Mouse (Mus musculus) liver, embryonic 14.5 days (tissue): ENCODE results near the gene Washc3. TPM values are rescaled to one million over a fixed set of nuclear protein-coding genes. Genes with fewer than 3 reads are reported as not detected.

ENCODE experiments used
- ATAC-seq: fragments of 200-750 bp; cut with Nextera tagmentation; 2 replicates; pipeline ENCODE4 v1.8.0; 2017; ENCODE audit warnings: moderate number of reproducible peaks, mild to moderate bottlenecking, moderate library complexity; ENCODE audit not compliant: insufficient read depth
- DNase-seq, 3 experiments: peaks; one replicate each; pipeline ENCODE4 v3.0.0-alpha.2; 2012 to 2013; ENCODE audit warnings: low read depth in 3 of 3, low spot score in 3 of 3
- H3K27ac ChIP-seq: fragments of 300-500 bp; sonication (generic); 2 replicates; pipeline ENCODE4 v1.5.1; 2014; ENCODE audit warnings: moderate library complexity, mild to moderate bottlenecking, control low read depth, inconsistent platforms
- H3K27me3 ChIP-seq: fragments of 300-500 bp; sonication (generic); 2 replicates; pipeline ENCODE4 v1.6.1; 2014; ENCODE audit warnings: mild to moderate bottlenecking, low read length, moderate library complexity; ENCODE audit not compliant: control insufficient read depth, insufficient read depth
- H3K36me3 ChIP-seq: fragments of 300-500 bp; sonication (generic); replicated peaks from 2 replicates; pipeline ENCODE4 v1.6.1; 2014; ENCODE audit warnings: low read depth; ENCODE audit not compliant: control insufficient read depth, insufficient read depth
- H3K4me1 ChIP-seq, 2 experiments: fragments of 200-500 bp in 1 of 2; fragments of 300-500 bp in 1 of 2; sonication (generic) in 1 of 2; replicated peaks; 2 replicates each; pipeline ENCODE4 v1.6.1; 2012 to 2014; ENCODE audit warnings: antibody characterized with exemption in 1 of 2, inconsistent platforms in 1 of 2, low read length in 1 of 2; ENCODE audit not compliant: control insufficient read depth in 2 of 2, insufficient read depth in 2 of 2
- H3K4me2 ChIP-seq: fragments of 300-500 bp; sonication (generic); 2 replicates; pipeline ENCODE4 v1.6.1; 2014; ENCODE audit warnings: low read depth, mild to moderate bottlenecking, control low read depth, moderate library complexity
- H3K4me3 ChIP-seq, 2 experiments: fragments of 200-500 bp in 1 of 2; fragments of 300-500 bp in 1 of 2; sonication (generic) in 1 of 2; 2 replicates each; pipeline ENCODE4 v1.5.1; 2012 to 2014; ENCODE audit warnings: low read depth in 2 of 2, low read length in 2 of 2, mild to moderate bottlenecking in 2 of 2, control low read depth in 1 of 2, inconsistent platforms in 1 of 2, moderate library complexity in 1 of 2; ENCODE audit not compliant: insufficient read depth in 1 of 2
- H3K9ac ChIP-seq: fragments of 300-500 bp; sonication (generic); replicated peaks from 2 replicates; pipeline ENCODE4 v1.6.1; 2014; ENCODE audit warnings: mild to moderate bottlenecking, control low read depth, moderate library complexity
- H3K9me3 ChIP-seq: fragments of 300-500 bp; sonication (generic); 2 replicates; pipeline ENCODE4 v1.6.1; 2016; ENCODE audit warnings: low read length, mixed read lengths; ENCODE audit not compliant: control insufficient read depth
- CTCF ChIP-seq: IDR thresholded peaks from 2 replicates; pipeline ENCODE4 v1.5.1; 2016; ENCODE audit warnings: antibody characterized with exemption, low read depth, control low read depth
- EP300 ChIP-seq: IDR thresholded peaks from 2 replicates; pipeline ENCODE4 v1.6.1; 2016; ENCODE audit warnings: antibody characterized with exemption, low read depth
- WGBS: fragments of 180-500 bp; shearing (Covaris S2); extraction: QIAGEN DNeasy Blood & Tissue Kit; methylation state at CpG from one replicate; pipeline ENCODE4 v1.1.7; 2014; ENCODE audit not compliant: insufficient replicate concordance; 5-methylcytosine and 5-hydroxymethylcytosine counted together
- polyA plus RNA-seq, 2 experiments: library from polyadenylated mRNA; depleted of rRNA in 1 of 2; stranded (reverse) in 1 of 2; unstranded in 1 of 2; fragments of >200 nt; fragmentation: Nextera tagmentation in 1 of 2; extraction: Ambion mirVana in 1 of 2; gene quantifications; 2 replicates each; pipeline versions ENCODE4 v1.2.1 to v1.2.3; 2012 to 2014

Washc3 gene
- polyA plus RNA-seq, 2 experiments, result 12.4 to 30.5 TPM

GRCm38 (mm10) chr10:88227962-88228361 is 27.1 kb downstream of the Washc3 start:
- Histone ChIP-seq H3K27me3 (no peaks in the 10 kb centered on the region), H3K36me3 (no peaks in the 10 kb centered on the region), H3K27ac (no peak overlapping the region), H3K4me1 (peaks cover 0 to 8% of the 10 kb centered on the region in 2 experiments; a peak in 2 of 4 replicates), H3K4me2 (no peak overlapping the region), H3K9me3 (no peaks in the 10 kb centered on the region), H3K9ac (no peak overlapping the region), H3K4me3 (no peak overlapping the region)
- TF ChIP-seq EP300 (no peak), CTCF (no peak)
- ATAC-seq (no peak), DNase-seq (no peak)
- 48% methylated on average over 2 of the region's 2 CpGs for WGBS

DNA sequence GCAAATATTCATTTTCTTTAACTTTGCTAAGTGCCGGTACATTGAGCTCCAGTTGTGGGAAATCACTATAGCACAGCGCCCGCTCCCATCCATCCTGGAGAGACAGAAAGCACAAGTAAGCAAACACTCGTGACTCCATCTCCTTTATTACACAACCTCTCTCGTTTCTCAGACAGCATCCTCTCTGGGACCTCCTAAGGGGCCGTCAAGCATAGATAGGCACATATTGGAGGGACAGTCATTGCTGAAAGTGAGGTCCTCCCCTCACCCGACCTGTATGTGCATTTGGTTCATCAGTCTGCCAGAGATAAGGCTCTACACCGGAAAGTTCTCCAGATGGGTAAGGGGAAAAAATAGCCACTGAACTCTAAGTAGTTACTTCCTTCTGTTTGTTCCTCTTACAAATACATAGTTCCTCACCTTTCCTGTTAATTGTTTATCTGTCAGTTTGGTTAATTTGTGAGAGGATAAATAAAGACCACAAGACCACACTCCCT is 27.7 kb downstream of the Washc3 start:
- 13% methylated on average over 8 of the region's 8 CpGs for WGBS
- Histone ChIP-seq H3K36me3 (no peaks in the 10 kb centered on the region), H3K4me3 (no peak overlapping the region), H3K4me1 (peaks cover 0 to 8% of the 10 kb centered on the region in 2 experiments; a peak in 2 of 4 replicates), H3K27me3 (no peaks in the 10 kb centered on the region), H3K9ac (no peak overlapping the region), H3K4me2 (no peak overlapping the region), H3K9me3 (no peaks in the 10 kb centered on the region), H3K27ac (no peak overlapping the region)
- no peak for DNase-seq
- TF ChIP-seq CTCF, result no peak
- no peak for TF ChIP-seq EP300
- ATAC-seq, result peak; percentile 39; the same call in 1 of the 2 replicates

- ATAC-seq (no peak), DNase-seq (no peak)
- H3K4me3 ChIP-seq, result no peak overlapping the region
- WGBS, result 80% methylated on average over 8 of the region's 8 CpGs
- H3K9me3 ChIP-seq, result no peaks in the 10 kb centered on the region
- no peaks in the 10 kb centered on the region for H3K36me3 ChIP-seq
- H3K27ac ChIP-seq, result no peak overlapping the region
- H3K27me3 ChIP-seq, result no peaks in the 10 kb centered on the region
- TF ChIP-seq CTCF (no peak), EP300 (no peak)
- no peak overlapping the region for H3K9ac ChIP-seq
- no peak overlapping the region for H3K4me2 ChIP-seq
- peaks cover 0 to 8% of the 10 kb centered on the region in 2 experiments; a peak in 2 of 4 replicates for H3K4me1 ChIP-seq
Observed at GRCm38 (mm10) chr10:88231671-88232070, 30.8 kb downstream of the Washc3 start.

DNA sequence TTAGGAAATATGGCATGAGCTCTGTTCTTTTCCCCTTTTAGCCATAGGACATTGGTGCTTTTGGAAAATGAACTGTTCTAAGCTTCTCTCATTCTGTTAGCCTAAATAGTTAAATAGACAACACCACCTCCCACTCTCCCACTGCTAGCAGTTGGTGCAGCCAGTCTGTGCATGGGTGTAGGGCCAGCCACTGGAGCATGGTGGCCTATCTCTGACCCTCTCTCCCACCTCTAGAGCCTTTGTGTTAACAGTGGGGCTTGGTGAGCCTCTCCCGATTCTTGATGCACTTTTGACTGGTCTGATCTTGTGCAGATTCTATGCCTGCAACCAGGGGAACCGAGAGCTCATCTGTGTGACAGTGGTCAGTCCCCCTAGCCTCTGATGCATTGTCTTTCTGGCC is 31.9 kb downstream of the Washc3 start:
- 62% methylated on average over 2 of the region's 2 CpGs for WGBS
- Histone ChIP-seq H3K9ac (no peak overlapping the region), H3K4me1 (peaks cover 0 to 4% of the 10 kb centered on the region in 2 experiments; a peak in 2 of 4 replicates), H3K4me3 (no peak overlapping the region), H3K27me3 (no peaks in the 10 kb centered on the region), H3K4me2 (no peak overlapping the region), H3K36me3 (no peaks in the 10 kb centered on the region), H3K9me3 (no peaks in the 10 kb centered on the region), H3K27ac (no peak overlapping the region)
- ATAC-seq, result no peak
- TF ChIP-seq CTCF (no peak), EP300 (no peak)
- no peak for DNase-seq

DNA sequence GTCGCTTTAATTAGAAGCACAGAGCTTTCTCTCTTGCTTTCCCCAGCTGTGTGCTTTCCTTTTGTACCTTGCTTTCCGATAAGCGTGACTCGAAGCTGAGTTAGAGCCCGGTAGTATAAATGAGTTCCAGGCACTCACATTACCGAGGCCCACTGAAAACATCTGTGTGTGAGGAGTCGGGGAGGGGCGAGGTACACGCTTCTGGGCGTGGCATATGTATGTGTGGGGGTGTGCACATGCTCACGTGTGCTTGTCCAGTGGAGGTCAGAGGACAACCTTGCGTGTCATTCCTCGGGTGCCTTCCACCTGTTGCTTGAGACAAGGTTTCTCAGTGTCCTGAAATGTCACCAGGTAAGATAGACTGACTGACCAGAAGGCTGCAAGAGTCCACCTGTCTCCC is 43.8 kb downstream of the Washc3 start:
- no peak overlapping the region for H3K4me3 ChIP-seq
- H3K27ac ChIP-seq, result no peak overlapping the region
- no peak overlapping the region for H3K9ac ChIP-seq
- no peaks in the 10 kb centered on the region for H3K9me3 ChIP-seq
- no peak overlapping the region for H3K4me2 ChIP-seq
- DNase-seq, result no peak
- TF ChIP-seq CTCF (no peak), EP300 (no peak)
- no peaks in the 10 kb centered on the region for H3K4me1 ChIP-seq
- 78% methylated on average over 13 of the region's 13 CpGs for WGBS
- H3K27me3 ChIP-seq, result no peaks in the 10 kb centered on the region
- no peaks in the 10 kb centered on the region for H3K36me3 ChIP-seq
- no peak for ATAC-seq
